Mouse (Mus musculus) heart, adult 2 months (tissue): Measurements from ENCODE around the gene Rcor3.

Experiments used
- CTCF ChIP-seq: fragments of 200-600 bp; IDR thresholded peaks from 2 replicates; pipeline ENCODE4 v1.8.1; 2022; ENCODE audit warnings: antibody characterized with exemption, mild to moderate bottlenecking, moderate library complexity
- EP300 ChIP-seq: fragments of 200-500 bp; IDR thresholded peaks from 2 replicates; pipeline ENCODE4 v1.6.1; 2011; ENCODE audit warnings: low read depth, low read length, control low read depth; ENCODE audit not compliant: insufficient read depth
- POLR2A ChIP-seq: fragments of 200-500 bp; IDR thresholded peaks from 2 replicates; pipeline ENCODE4 v1.6.1; 2011; ENCODE audit warnings: mild to moderate bottlenecking, low read depth, low read length, control low read depth; ENCODE audit not compliant: insufficient read depth

GRCm38 (mm10) chr1:192181696-192182257 is 43.9 kb upstream of the Rcor3 start:
- TF ChIP-seq CTCF = no peak
- TF ChIP-seq POLR2A = no peak
- no peak for TF ChIP-seq EP300
